Mouse (Mus musculus) liver, embryonic 14.5 days (tissue): ENCODE data around the gene Npr1.

Source experiments
- CTCF ChIP-seq: IDR thresholded peaks from 2 replicates; pipeline ENCODE4 v1.5.1; 2016; ENCODE audit warnings: antibody characterized with exemption, low read depth, control low read depth
- EP300 ChIP-seq: IDR thresholded peaks from 2 replicates; pipeline ENCODE4 v1.6.1; 2016; ENCODE audit warnings: antibody characterized with exemption, low read depth

GRCm38 (mm10) chr3:90413011-90413396, 52.7 kb downstream of the Npr1 start:
- TF ChIP-seq CTCF (no peak), EP300 (no peak)
